Mouse (Mus musculus) ES-E14 (cell line): ENCODE data around the gene Acaca.

Experiments
- CHD2 ChIP-seq: IDR thresholded peaks from 2 replicates; pipeline ENCODE4 v1.6.1; 2014; ENCODE audit warnings: mild to moderate bottlenecking, low read depth, low read length, inconsistent platforms
- HCFC1 ChIP-seq: IDR thresholded peaks from 2 replicates; pipeline ENCODE4 v1.6.1; 2012; ENCODE audit warnings: low read length, inconsistent platforms, borderline replicate concordance; ENCODE audit not compliant: insufficient read depth
- MAFK ChIP-seq: IDR thresholded peaks from 2 replicates; pipeline ENCODE4 v1.6.1; 2014; ENCODE audit warnings: mild to moderate bottlenecking, low read depth, low read length, inconsistent platforms; ENCODE audit not compliant: insufficient read depth
- ZNF384 ChIP-seq: IDR thresholded peaks from 2 replicates; pipeline ENCODE4 v1.6.1; 2012; ENCODE audit warnings: low read depth, low read length, inconsistent platforms

GRCm38 (mm10) chr11:84361551-84361950 lies 232.1 kb downstream of the Acaca start:
- TF ChIP-seq HCFC1: no peak
- TF ChIP-seq ZNF384: no peak
- no peak for TF ChIP-seq MAFK
- no peak for TF ChIP-seq CHD2
